Mouse (Mus musculus) embryonic fibroblast, embryonic 13.5 days (primary cell): ENCODE measurements around the gene Helb. TPM values are rescaled to one million over a fixed set of nuclear protein-coding genes. Genes with fewer than 3 reads are reported as not detected.
"Not testable (repeated sequence)": the region's sequence is repeated elsewhere in the genome, so short reads cannot be mapped to it uniquely, and the experiment has no call there.

ENCODE experiments used
- H3K27ac ChIP-seq: 2 replicates; pipeline ENCODE4 v1.5.1; 2012; ENCODE audit warnings: low read length, control low read depth, inconsistent platforms; ENCODE audit not compliant: insufficient read depth
- H3K4me1 ChIP-seq: 2 replicates; pipeline ENCODE4 v1.6.1; 2011; ENCODE audit warnings: low read length; ENCODE audit not compliant: control insufficient read depth, insufficient read depth
- H3K4me3 ChIP-seq: 2 replicates; pipeline ENCODE4 v1.5.1; 2011; ENCODE audit warnings: mild to moderate bottlenecking, control low read depth, low read length; ENCODE audit not compliant: insufficient read depth
- CTCF ChIP-seq: IDR thresholded peaks from 2 replicates; pipeline ENCODE4 v1.5.1; 2011; ENCODE audit warnings: mild to moderate bottlenecking, control low read depth, low read length, moderate library complexity, borderline replicate concordance; ENCODE audit not compliant: insufficient read depth
- POLR2A ChIP-seq: IDR thresholded peaks from 2 replicates; pipeline ENCODE4 v1.6.1; 2011; ENCODE audit warnings: low read depth, mild to moderate bottlenecking, control low read depth, low read length, moderate library complexity
- polyA plus RNA-seq: library from polyadenylated mRNA; stranded (reverse); fragments of >200 nt; gene quantifications from 2 replicates; pipeline ENCODE4 v1.2.4, GENCODE M21; 2011; ENCODE audit warnings: low read depth; ENCODE audit not compliant: missing spikeins, insufficient read length

The Helb gene
- polyA plus RNA-seq, 1 experiment: 11.1 TPM

- Histone ChIP-seq H3K27ac (no peak overlapping the region), H3K4me3 (no peak overlapping the region), H3K4me1 (peaks cover 3% of the 10 kb centered on the region; the same call in 1 of the 2 replicates)
- TF ChIP-seq POLR2A: no peak
- no peak for TF ChIP-seq CTCF
Measured at GRCm38 (mm10) chr10:120125465-120125857, 12.7 kb upstream of the Helb start.

DNA sequence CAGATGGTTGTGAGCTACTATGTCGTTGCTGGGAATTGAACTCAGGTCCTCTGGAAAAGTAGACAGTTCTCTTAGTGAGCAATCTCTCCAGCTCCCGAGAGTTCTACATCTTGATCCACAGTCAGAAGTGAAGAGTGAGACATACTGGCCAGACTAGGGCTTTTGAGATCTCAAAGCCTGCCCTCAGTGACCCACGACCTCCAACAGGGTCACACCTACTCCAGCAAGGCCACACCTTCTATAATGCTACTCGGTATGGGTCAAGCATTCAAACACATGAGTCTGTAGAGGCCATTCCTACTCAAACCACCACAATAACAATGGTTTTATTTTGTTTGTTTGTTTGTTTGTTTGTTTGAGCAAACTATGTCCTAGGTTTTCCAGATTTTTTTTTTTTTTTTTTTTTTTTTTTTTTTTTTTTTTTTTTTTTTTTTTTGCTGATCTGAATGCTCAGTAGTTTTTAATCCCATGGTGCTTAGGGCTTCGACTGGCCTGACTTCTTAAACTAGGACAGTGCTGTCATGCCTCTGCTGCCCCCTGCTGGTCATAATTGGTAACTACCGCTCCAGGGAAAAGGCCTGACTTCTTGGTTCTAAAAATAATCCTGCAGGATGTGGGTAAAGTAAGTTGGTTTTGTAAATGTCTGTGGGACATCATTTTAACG is 12.1 kb upstream of the Helb start:
- H3K4me1 ChIP-seq: peaks cover 3% of the 10 kb centered on the region; the same call in 1 of the 2 replicates
- no peak overlapping the region for H3K4me3 ChIP-seq
- TF ChIP-seq CTCF (peak; percentile 78; the same call in 1 of the 2 replicates), POLR2A (no peak)
- no peak overlapping the region for H3K27ac ChIP-seq

- no peak overlapping the region for H3K4me3 ChIP-seq
- H3K27ac ChIP-seq: no peak overlapping the region
- H3K4me1 ChIP-seq: peaks cover 3% of the 10 kb centered on the region; the same call in 1 of the 2 replicates
- no peak for TF ChIP-seq POLR2A
- no peak for TF ChIP-seq CTCF
Measured at GRCm38 (mm10) chr10:120123721-120124120, 10.9 kb upstream of the Helb start.

GRCm38 (mm10) chr10:120115249-120115648 is 2.5 kb upstream of the Helb start:
- no peaks in the 10 kb centered on the region for H3K4me1 ChIP-seq
- TF ChIP-seq POLR2A (no peak), CTCF (no peak)
- no peak overlapping the region for H3K4me3 ChIP-seq
- no peak overlapping the region for H3K27ac ChIP-seq

- no peak overlapping the region for H3K4me3 ChIP-seq
- no peaks in the 10 kb centered on the region for H3K4me1 ChIP-seq
- TF ChIP-seq CTCF (no peak), POLR2A (no peak)
- no peak overlapping the region for H3K27ac ChIP-seq
Measured at GRCm38 (mm10) chr10:120114493-120114892, 1.7 kb upstream of the Helb start.

DNA sequence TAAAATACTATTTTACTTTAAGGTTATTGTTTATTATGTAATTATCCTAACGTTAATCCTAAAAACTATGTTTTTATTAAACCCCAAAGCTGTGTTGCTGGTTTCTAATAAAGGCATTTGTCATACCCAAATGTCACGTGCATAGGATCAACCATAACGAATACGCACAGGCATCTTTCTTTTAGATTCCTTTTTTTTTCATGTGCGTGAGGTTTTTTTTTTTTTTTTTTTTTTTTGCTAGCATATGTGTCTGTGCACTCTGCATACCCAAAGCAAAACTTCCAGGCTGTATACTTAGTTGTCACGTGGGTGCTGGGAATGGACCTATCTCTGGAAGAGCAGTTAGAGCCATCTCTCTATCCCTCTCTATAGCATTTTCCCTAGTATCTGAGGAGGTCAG is 1.2 kb upstream of the Helb start:
- Histone ChIP-seq H3K27ac (no peak overlapping the region), H3K4me1 (no peaks in the 10 kb centered on the region), H3K4me3 (no peak overlapping the region)
- TF ChIP-seq POLR2A (no peak), CTCF (no peak)

GRCm38 (mm10) chr10:120113482-120113881 is 695 bp upstream of the Helb start:
- not testable (repeated sequence) for H3K4me3 ChIP-seq, H3K4me1 ChIP-seq, H3K27ac ChIP-seq

- no peak overlapping the region for H3K27ac ChIP-seq
- TF ChIP-seq POLR2A: no peak
- no peaks in the 10 kb centered on the region for H3K4me1 ChIP-seq
- H3K4me3 ChIP-seq: peak overlapping the region; percentile 86
Measured at GRCm38 (mm10) chr10:120111691-120112319, 982 bp downstream of the Helb start.

DNA sequence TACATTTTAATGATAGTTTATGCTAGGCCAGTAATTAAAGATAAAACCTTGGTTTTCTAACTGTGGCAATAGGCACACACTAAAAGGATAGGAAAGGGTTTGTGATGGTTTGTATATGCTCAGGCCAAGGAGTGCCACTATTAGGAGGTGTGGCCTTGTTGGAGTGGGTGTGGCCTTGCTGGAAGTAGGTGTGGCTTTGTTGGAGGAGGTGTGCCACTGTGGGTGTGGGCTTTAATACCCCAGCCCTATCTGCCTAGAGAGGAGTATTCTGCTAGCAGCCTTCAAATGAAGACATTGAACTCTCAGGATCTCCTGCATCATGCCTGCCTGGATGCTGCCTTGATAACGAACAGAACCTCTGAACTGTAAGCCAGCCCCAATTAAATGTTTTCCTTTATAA is 12.0 kb downstream of the Helb start:
- Histone ChIP-seq H3K4me3 (no peak overlapping the region), H3K4me1 (no peaks in the 10 kb centered on the region; the same call in 1 of the 2 replicates), H3K27ac (no peak overlapping the region)
- TF ChIP-seq CTCF (no peak), POLR2A (no peak)

- TF ChIP-seq POLR2A (no peak), CTCF (no peak)
- Histone ChIP-seq H3K4me1 (no peaks in the 10 kb centered on the region), H3K4me3 (no peak overlapping the region), H3K27ac (no peak overlapping the region)
Measured at GRCm38 (mm10) chr10:120097564-120097963, 15.2 kb downstream of the Helb start.
